Mouse (Mus musculus): ENCODE results near the gene Ggt6. TPM values are rescaled to one million over a fixed set of nuclear protein-coding genes. Genes with fewer than 3 reads are reported as not detected.

Gene Ggt6
- 0.93 TPM for polyA plus RNA-seq (2014; fragmentation: Illumina TruSeq; extraction: RNeasy Lipid Tissue Mini Kit (QIAGEN cat#74804); ENCODE audit: low read depth, low replicate concordance)

GRCm38 (mm10) chr11:72434963-72435693 is at the start of gene Ggt6:
Gene Ggt6 (plus strand): TSS chr11:72435526.

DNA sequence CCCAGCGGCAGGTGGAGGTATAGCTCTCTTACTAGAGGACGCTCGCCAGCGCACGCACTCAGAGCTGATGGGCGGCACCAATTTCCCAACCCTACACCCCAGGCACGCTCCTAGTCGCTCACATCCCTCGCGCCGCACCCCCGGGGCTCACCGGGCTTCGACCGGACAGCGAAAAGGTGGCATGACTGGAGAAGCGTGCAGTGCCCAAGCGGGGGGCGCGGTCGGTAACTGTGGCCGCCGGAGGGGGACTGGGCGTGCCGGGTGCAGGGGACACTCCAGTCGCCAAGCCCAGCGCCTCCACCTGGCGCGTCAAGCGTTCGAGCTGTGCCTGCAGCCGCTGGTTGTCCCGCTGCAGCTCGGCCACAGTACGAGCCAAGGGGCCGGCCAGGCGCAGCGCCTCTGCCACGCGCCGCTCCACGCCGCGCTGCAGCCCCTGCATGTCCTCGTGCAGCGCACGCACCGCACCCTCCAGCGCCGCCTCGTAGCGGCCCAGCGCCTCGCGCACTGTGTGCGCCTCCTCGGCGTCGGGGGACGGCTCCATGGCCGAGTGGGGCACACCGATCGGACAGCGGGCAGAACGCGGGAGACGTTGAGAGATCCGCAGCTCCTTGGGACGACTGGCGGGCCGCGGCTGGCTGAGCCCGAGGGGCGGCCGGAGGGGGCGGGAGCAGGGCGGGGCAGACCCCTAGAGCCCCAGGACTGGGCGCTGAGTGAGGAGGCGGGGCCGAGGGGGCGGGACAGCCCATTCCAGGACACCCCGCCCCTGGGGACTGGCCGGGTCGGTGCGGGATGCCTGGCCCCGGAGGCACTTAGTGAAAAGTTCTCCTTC is 24.0 kb upstream of the Ggt6 start, which contains the start of gene Smtnl2:
TSS of gene Smtnl2 (minus strand) at position 621 of the 829 bp plus-strand sequence.

GRCm38 (mm10) chr11:72440965-72441664 is 5.8 kb downstream of the Ggt6 start, which contains the start of gene Mybbp1a:
Gene Mybbp1a (plus strand): TSS chr11:72441355.

Other genes with a start within 250 kb of the Ggt6 start
- gene Gm43951, start 228.7 kb upstream of the Ggt6 start, polyA plus RNA-seq (2014; fragmentation: Illumina TruSeq; extraction: RNeasy Lipid Tissue Mini Kit (QIAGEN cat#74804); ENCODE audit: low read depth, low replicate concordance): not detected
- gene 4933427D14Rik, start 228.1 kb upstream of the Ggt6 start, polyA plus RNA-seq (2014; fragmentation: Illumina TruSeq; extraction: RNeasy Lipid Tissue Mini Kit (QIAGEN cat#74804); ENCODE audit: low read depth, low replicate concordance): 8.8 TPM
- 243 TPM for gene Txndc17, start 228.0 kb upstream of the Ggt6 start, polyA plus RNA-seq (2014; fragmentation: Illumina TruSeq; extraction: RNeasy Lipid Tissue Mini Kit (QIAGEN cat#74804); ENCODE audit: low read depth, low replicate concordance)
- gene Med31, start 219.9 kb upstream of the Ggt6 start, polyA plus RNA-seq (2014; fragmentation: Illumina TruSeq; extraction: RNeasy Lipid Tissue Mini Kit (QIAGEN cat#74804); ENCODE audit: low read depth, low replicate concordance): 8.6 TPM
- gene Slc13a5, start 168.3 kb upstream of the Ggt6 start, polyA plus RNA-seq (2014; fragmentation: Illumina TruSeq; extraction: RNeasy Lipid Tissue Mini Kit (QIAGEN cat#74804); ENCODE audit: low read depth, low replicate concordance): not detected
- 16.3 TPM for gene Xaf1, start 133.9 kb upstream of the Ggt6 start, polyA plus RNA-seq (2014; fragmentation: Illumina TruSeq; extraction: RNeasy Lipid Tissue Mini Kit (QIAGEN cat#74804); ENCODE audit: low read depth, low replicate concordance)
- not detected for gene Fbxo39, start 121.1 kb upstream of the Ggt6 start, polyA plus RNA-seq (2014; fragmentation: Illumina TruSeq; extraction: RNeasy Lipid Tissue Mini Kit (QIAGEN cat#74804); ENCODE audit: low read depth, low replicate concordance)
- not detected for gene Tekt1, start 73.1 kb upstream of the Ggt6 start, polyA plus RNA-seq (2014; fragmentation: Illumina TruSeq; extraction: RNeasy Lipid Tissue Mini Kit (QIAGEN cat#74804); ENCODE audit: low read depth, low replicate concordance)
- gene Smtnl2, start 23.8 kb upstream of the Ggt6 start, polyA plus RNA-seq (2014; fragmentation: Illumina TruSeq; extraction: RNeasy Lipid Tissue Mini Kit (QIAGEN cat#74804); ENCODE audit: low read depth, low replicate concordance): 11.0 TPM
- 19.9 TPM for gene Mybbp1a, start 5.8 kb downstream of the Ggt6 start, polyA plus RNA-seq (2014; fragmentation: Illumina TruSeq; extraction: RNeasy Lipid Tissue Mini Kit (QIAGEN cat#74804); ENCODE audit: low read depth, low replicate concordance)
- 6.8 TPM for gene Spns2, start 54.4 kb downstream of the Ggt6 start, polyA plus RNA-seq (2014; fragmentation: Illumina TruSeq; extraction: RNeasy Lipid Tissue Mini Kit (QIAGEN cat#74804); ENCODE audit: low read depth, low replicate concordance)
- gene Spns3, start 115.0 kb downstream of the Ggt6 start, polyA plus RNA-seq (2014; fragmentation: Illumina TruSeq; extraction: RNeasy Lipid Tissue Mini Kit (QIAGEN cat#74804); ENCODE audit: low read depth, low replicate concordance): 0.73 TPM
- 115 TPM for gene Ube2g1, start 171.8 kb downstream of the Ggt6 start, polyA plus RNA-seq (2014; fragmentation: Illumina TruSeq; extraction: RNeasy Lipid Tissue Mini Kit (QIAGEN cat#74804); ENCODE audit: low read depth, low replicate concordance)